Mouse (Mus musculus) ES-CJ7 (cell line): ENCODE measurements at regions not wholly inside any gene's neighbourhood (a gene's known extent, or its start where the extent isn't known, plus 50 kb on each side); places are given as distances from the start of the nearest gene placed in this dataset.

Experiments used
- DNase-seq: peaks from one replicate; pipeline ENCODE4 v3.0.0; 2011; ENCODE audit warnings: low read depth, low spot score

- no peak for DNase-seq
Measured at GRCm38 (mm10) chr12:90469754-90470153, 268.5 kb downstream of the Dio2 start.

GRCm38 (mm10) chr12:90460121-90460520, 278.1 kb downstream of the Dio2 start:
- no peak for DNase-seq

- no peak for DNase-seq
Measured at GRCm38 (mm10) chr12:90440672-90441071, 297.6 kb downstream of the Dio2 start.

GRCm38 (mm10) chr12:90425276-90426063, 312.8 kb downstream of the Dio2 start:
- no peak for DNase-seq

- no peak for DNase-seq
Measured at GRCm38 (mm10) chr12:90417590-90418221, 320.5 kb downstream of the Dio2 start.

GRCm38 (mm10) chr12:90408716-90409115, 329.5 kb downstream of the Dio2 start:
- DNase-seq = no peak

- peak; percentile 19 for DNase-seq
Measured at GRCm38 (mm10) chr12:90398564-90398963, 339.7 kb downstream of the Dio2 start.
